Mouse (Mus musculus) thymus, postnatal 14 days (tissue): ENCODE measurements at regions not wholly inside any gene's neighbourhood (a gene's known extent, or its start where the extent isn't known, plus 50 kb on each side); places are given as distances from the start of the nearest gene placed in this dataset.
"Not testable (repeated sequence)": the region's sequence is repeated elsewhere in the genome, so short reads cannot be mapped to it uniquely, and the experiment has no call there.

Source experiments
- DNase-seq: peaks from one replicate; pipeline ENCODE4 v3.0.0; 2021

DNA sequence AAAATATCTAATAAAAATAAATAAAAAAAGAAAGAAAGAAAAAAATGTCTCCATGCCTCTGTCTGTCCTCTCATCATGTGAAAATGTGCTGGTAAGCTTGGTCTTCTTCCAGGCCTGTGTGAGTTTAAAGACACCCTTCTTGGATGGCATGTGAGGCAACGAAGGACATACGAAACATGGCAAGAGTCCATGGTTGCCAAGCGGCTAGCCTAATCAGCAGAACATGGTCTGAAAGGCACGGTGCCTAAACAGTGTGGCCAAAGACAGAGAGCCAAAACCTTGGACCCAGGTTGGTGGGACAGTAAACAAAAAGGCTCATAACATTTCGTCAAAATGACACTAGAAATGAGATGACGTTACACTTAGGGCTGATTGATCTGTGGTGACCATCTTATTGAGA is 1344.7 kb upstream of the A1bg start:
- DNase-seq, result no peak

- no peak for DNase-seq
Measured at GRCm38 (mm10) chr15:62266025-62266424, 1343.2 kb upstream of the A1bg start.

- no peak for DNase-seq
Measured at GRCm38 (mm10) chr15:62265484-62265937, 1342.7 kb upstream of the A1bg start.

DNA sequence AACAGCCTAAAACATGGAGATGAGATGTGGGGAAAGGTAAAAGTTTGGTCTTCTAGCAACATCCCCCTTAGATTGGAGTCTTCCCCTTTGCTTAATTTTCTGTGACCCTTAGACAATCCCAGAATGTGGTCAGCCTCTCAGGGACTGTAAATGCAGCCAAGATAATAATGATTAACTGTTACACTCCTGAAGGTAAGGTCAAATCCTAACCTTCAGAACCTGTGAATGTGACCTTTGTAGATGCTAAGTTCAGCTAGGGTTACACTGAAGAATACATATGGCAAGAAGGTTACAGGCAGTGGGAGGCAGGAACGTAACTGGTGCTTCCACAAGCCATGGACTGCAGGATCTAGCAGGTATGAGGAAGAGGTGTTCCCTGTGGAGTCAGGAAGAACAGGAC is 1342.2 kb upstream of the A1bg start:
- no peak for DNase-seq

- no peak for DNase-seq
Measured at GRCm38 (mm10) chr15:62264183-62264582, 1341.4 kb upstream of the A1bg start.

GRCm38 (mm10) chr15:62262487-62262886 is 1339.7 kb upstream of the A1bg start:
- no peak for DNase-seq

- no peak for DNase-seq
Measured at GRCm38 (mm10) chr15:62261520-62261919, 1338.7 kb upstream of the A1bg start.

- no peak for DNase-seq
Measured at GRCm38 (mm10) chr15:62258611-62259010, 1335.8 kb upstream of the A1bg start.

GRCm38 (mm10) chr15:62257955-62258354 is 1335.1 kb upstream of the A1bg start:
- DNase-seq, result no peak

- no peak for DNase-seq
Measured at GRCm38 (mm10) chr15:62257110-62257667, 1334.4 kb upstream of the A1bg start.

- DNase-seq, result no peak
Measured at GRCm38 (mm10) chr15:62255571-62255970, 1332.8 kb upstream of the A1bg start.

DNA sequence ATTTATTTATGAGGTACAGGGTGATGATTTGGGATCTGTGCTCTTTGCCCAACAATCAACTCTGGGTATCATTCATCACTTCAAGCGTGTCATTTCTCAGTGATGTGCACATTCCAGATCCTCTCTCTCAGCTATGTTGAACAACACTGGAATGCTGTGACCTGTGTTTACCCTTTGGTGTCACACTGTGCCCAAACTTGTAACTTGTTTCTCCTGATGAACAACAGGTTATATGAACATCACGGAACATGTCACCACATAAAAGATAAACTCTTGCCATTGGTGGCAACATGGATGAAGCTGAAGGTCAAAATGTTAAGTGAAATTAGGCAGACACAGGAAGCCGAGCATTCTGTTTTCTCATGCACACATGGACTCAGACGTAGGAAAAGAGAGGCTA is 1330.9 kb upstream of the A1bg start:
- DNase-seq, result no peak

- not testable (repeated sequence) for DNase-seq
Measured at GRCm38 (mm10) chr15:62252078-62252833, 1329.4 kb upstream of the A1bg start.

GRCm38 (mm10) chr15:62249436-62249835 is 1326.6 kb upstream of the A1bg start:
- no peak for DNase-seq

DNA sequence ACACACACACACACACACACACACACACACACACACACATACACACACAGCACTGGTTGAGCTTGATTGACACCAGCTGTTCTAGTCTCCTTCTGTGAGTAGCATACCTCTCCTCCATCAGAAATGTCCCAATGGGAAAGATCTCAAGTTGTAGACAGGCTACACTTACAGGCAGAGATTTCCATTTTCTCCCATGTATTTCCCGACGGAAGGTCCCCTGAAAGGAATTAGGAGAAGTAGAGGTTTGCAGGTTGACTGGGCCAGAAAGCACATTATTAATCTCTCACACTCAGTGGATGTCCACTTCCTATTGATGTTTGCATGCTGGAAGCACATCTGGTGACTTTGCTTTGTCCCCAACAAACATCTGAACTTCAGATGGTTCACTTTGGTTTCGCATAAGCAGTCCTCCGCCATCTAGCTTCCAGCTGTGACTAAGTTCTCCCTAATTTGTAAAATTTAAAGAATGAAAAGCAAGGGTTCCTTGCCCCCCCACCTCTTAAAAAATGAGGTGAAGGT is 1323.8 kb upstream of the A1bg start:
- no peak for DNase-seq

DNA sequence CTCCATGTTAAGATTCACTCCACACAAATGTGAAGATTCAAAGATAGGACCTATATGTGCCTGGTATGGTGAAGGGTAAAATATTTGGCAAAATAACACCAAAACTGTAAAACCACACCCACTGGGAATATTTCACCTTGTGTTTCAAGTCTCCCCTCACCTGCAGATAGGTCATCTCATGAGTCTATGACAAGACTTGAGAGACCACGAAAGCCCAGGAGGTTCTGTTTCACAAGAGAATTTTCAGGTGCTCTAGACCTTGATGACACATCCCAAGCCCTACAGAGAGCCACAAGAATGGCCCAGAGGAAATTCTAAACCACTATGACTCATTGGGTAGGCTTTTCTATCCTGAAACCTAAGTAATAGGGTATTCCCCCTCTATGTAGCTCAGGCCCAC is 1322.4 kb upstream of the A1bg start:
- DNase-seq, result no peak

- DNase-seq, result no peak
Measured at GRCm38 (mm10) chr15:62244819-62245218, 1322.0 kb upstream of the A1bg start.

DNA sequence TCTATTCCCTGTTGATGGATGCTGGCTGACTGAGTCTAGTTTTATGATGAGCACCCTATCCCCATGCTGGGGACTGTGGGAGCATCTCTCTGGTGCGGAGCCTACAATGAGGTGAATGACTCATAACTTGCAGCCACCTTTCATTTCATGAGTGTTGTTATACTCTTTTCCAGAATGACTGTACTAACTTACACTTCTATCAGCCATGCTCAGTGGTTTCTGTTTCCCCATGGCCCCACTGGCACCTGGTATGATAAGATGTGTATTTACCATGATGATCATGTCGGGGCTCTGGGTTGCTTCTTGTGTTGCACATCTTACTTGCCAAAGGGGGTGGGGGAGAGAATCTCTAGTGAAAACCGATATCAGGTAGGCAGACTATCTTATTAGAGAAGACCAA is 1317.2 kb upstream of the A1bg start:
- no peak for DNase-seq

DNA sequence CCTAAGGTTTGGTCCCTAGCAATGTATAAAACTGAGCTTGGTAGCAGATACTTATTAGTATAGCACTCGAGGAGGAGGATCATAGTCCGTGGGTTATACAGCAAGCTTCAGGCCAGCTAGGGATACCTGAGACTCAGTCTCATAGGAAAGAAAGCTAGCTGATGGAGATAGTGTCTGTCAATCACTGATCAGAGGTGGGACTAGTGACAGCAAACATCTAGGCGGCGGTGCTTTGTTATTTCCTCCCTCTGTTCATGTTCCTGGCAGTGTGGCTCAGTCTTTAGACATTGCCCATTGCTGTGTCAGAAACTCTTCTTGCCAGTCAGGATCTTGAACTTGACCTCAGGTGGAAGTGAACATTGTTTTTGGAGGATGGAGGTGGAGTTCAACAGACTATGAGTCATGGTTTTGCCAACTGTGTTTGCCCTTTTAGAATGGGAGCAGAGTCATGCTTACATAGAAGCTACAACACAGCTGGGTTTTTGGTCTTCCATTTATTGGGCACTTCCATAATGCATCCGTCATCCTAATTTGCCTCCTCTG is 1315.8 kb upstream of the A1bg start:
- no peak for DNase-seq

- no peak for DNase-seq
Measured at GRCm38 (mm10) chr15:62236056-62236455, 1313.2 kb upstream of the A1bg start.

GRCm38 (mm10) chr15:62234182-62234760 is 1311.5 kb upstream of the A1bg start:
- DNase-seq, result no peak

- DNase-seq, result no peak
Measured at GRCm38 (mm10) chr15:62233154-62233553, 1310.3 kb upstream of the A1bg start.

DNA sequence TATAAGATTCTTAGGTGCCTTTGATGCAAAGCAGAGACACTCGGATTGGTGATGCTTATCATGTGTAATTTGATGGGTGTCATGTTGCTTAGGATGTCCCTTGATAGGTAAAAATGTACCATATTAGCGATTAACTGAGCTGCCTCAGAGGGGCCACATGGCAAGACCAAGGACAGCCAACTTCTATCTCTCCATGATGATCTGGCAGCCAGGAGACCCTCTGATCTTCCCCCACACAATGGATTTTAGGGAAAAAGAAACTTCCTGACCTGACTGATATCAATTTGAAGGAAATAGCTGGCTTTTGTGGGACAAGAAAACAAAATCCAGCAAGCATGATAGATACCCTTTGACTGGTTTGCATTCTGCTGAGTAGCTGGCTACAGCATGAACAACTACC is 1308.9 kb upstream of the A1bg start:
- DNase-seq, result no peak

DNA sequence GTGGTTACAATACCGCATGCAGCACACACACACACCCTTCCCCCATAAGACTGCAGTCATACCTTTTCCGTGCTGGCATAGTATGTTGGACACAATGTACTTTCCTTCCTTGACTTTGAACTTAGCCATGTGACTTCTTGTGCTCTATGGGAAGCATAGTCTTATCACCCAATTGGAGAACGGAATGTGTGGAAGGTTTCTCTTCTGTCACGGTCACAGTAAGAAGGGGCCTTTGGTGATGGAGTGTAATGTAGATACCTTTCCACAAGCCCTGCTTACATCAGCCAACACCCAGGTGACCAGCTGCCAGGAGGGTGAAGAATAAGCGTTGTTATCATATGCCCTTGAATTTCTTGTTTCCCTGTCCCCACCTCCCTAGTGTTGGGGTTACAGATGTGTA is 1308.0 kb upstream of the A1bg start:
- no peak for DNase-seq
